Mouse (Mus musculus): ENCODE measurements around the gene Pcolce2.

GRCm38 (mm10) chr9:95657941-95658340 is 20.5 kb downstream of the Pcolce2 start:
- TF ChIP-seq CTCF (IDR thresholded peaks at IDR 0.05; ENCODE audit: low read depth) (no peak), EP300 (IDR thresholded peaks at IDR 0.05; ENCODE audit: low read depth) (no peak)
